Mouse (Mus musculus) C2C12 (cell line): Measurements from ENCODE around the gene Hist1h3i. TPM values are rescaled to one million over a fixed set of nuclear protein-coding genes. Genes with fewer than 3 reads are reported as not detected.
"Not testable (repeated sequence)": the region's sequence is repeated elsewhere in the genome, so short reads cannot be mapped to it uniquely, and the experiment has no call there.

Experiments
- H3K27me3 ChIP-seq: one replicate; pipeline ENCODE4 v1.6.1; 2011; ENCODE audit not compliant: control insufficient read depth, insufficient read depth, insufficient read length
- H3K36me3 ChIP-seq: one replicate; pipeline ENCODE4 v1.6.1; 2011; ENCODE audit not compliant: control insufficient read depth, insufficient read depth
- H3K4me3 ChIP-seq: one replicate; pipeline ENCODE4 v1.5.1; 2011; ENCODE audit warnings: mild to moderate bottlenecking, control low read depth; ENCODE audit not compliant: poor library complexity, insufficient read depth, severe bottlenecking
- H3K79me2 ChIP-seq: one replicate; pipeline ENCODE4 v1.6.1; 2011; ENCODE audit not compliant: control insufficient read depth, insufficient read depth
- H3K79me3 ChIP-seq: one replicate; pipeline ENCODE4 v1.6.1; 2011; ENCODE audit warnings: low read depth, control low read depth
- H3ac ChIP-seq: one replicate; pipeline ENCODE3; 2011; ENCODE audit warnings: low read depth; ENCODE audit not compliant: control insufficient read depth, insufficient read length
- CEBPB ChIP-seq: IDR thresholded peaks from one replicate; pipeline ENCODE4 v1.6.1; 2011; ENCODE audit warnings: low read depth, mild to moderate bottlenecking, control low read depth, moderate library complexity
- CTCF ChIP-seq: IDR thresholded peaks from one replicate; pipeline ENCODE4 v1.5.1; 2011; ENCODE audit not compliant: control insufficient read depth, insufficient read depth, insufficient read length
- FOSL1 ChIP-seq: IDR thresholded peaks from one replicate; pipeline ENCODE4 v1.8.0; 2011; ENCODE audit warnings: mild to moderate bottlenecking, low read length; ENCODE audit not compliant: poor library complexity, insufficient read depth, severe bottlenecking
- MAX ChIP-seq: IDR thresholded peaks from one replicate; pipeline ENCODE4 v1.6.1; 2011; ENCODE audit warnings: mild to moderate bottlenecking, control low read depth
- MYOD1 ChIP-seq: IDR thresholded peaks from one replicate; pipeline ENCODE4 v1.6.1; 2011; ENCODE audit warnings: low read depth; ENCODE audit not compliant: control insufficient read depth, insufficient read length
- MYOG ChIP-seq: IDR thresholded peaks from one replicate; pipeline ENCODE4 v1.6.1; 2011; ENCODE audit not compliant: control insufficient read depth, insufficient read length; ENCODE audit errors: extremely low read depth
- USF1 ChIP-seq: IDR thresholded peaks from one replicate; pipeline ENCODE4 v1.6.1; 2011; ENCODE audit warnings: low read depth, mild to moderate bottlenecking, control low read depth, moderate library complexity
- polyA plus RNA-seq: library from polyadenylated mRNA; unstranded; fragments of >200 nt; fragmentation: generic; extraction: Trizol; gene quantifications from one replicate; pipeline ENCODE4 v1.2.1, GENCODE M21; 2012; ENCODE audit warnings: missing spikeins

The Hist1h3i gene
- polyA plus RNA-seq, 1 experiment = 9.4 TPM

DNA sequence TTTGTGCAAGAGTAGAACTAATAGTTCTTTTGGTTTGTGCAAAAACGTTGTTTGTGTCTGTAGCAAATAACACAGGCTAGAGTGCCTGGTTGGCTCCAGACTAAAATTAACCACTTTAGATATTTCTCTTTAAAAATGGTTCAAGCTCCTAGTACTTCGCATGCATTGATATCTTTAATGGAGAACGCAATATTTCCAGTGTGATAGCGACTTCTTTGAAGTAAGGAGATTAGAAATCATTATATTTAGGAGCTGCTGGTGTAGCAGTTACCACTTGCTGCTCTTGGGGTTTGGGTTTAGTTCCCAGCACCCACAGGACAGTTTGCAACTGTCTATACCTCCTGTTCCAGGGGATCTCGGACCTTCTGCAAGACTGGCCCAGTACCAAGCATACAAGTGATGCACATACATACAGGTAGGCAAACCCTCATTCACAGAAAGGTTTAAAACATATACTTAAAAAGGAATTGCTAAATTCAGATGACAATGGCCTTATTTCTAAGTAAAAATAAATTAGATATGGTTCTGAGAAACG, 2.1 kb downstream of the Hist1h3i start:
- Histone ChIP-seq H3K79me2 (no peaks in the 10 kb centered on the region), H3K79me3 (no peaks in the 10 kb centered on the region), H3K27me3 (no peaks in the 10 kb centered on the region), H3K36me3 (no peaks in the 10 kb centered on the region), H3ac (no peak overlapping the region), H3K4me3 (no peak overlapping the region)
- no peak for TF ChIP-seq CEBPB
- no peak for TF ChIP-seq CTCF
- TF ChIP-seq USF1 = no peak
- no peak for TF ChIP-seq MAX
- no peak for TF ChIP-seq FOSL1
- no peak for TF ChIP-seq MYOD1
- TF ChIP-seq MYOG = no peak

DNA sequence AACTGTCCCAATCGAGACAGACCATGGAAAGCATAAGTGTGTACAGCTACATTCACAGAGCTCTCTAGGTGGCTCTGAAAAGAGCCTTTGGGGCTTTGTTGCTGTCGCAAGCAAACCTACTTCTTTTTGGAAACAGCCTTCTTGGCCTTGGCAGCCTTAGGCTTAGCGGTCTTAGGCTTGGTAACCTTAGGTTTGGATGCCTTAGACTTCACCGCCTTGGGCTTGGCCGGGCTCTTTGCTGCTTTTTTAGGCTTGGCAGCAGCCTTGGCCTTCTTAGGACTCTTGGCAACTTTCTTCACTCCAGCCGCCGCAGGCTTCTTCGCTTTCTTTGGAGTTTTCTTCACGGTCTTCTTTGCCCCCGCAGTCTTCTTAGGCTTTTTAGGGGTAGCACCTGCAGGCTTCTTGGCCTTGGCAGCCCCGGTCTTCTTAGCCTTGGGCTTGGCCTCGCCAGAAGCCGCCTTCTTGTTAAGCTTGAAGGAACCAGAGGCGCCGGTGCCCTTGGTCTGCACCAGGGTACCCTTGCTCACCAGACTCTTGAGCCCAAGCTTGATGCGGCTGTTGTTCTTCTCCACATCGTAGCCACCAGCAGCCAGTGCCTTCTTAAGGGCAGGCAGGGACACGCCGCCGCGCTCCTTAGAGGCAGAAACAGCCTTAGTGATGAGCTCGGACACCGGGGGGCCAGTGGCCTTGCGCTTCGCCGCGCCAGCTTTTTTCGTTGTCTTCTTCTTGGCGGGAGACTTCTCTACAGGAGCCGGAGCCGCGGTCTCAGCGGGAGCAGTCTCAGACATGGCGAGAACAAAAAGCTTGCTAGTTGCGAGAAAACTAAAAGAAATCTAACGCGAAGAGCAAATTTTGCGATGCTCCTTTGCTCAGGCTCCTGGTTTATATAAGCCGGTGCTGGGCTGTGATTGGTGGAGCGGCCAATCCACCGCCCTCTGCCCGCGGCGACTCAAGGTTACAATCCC, 3.1 kb downstream of the Hist1h3i start, which contains the start of gene Hist1h1b:
TSS of gene Hist1h1b (minus strand) at position 859 of the 965 bp plus-strand sequence.
- H3K27me3 ChIP-seq = no peaks in the 10 kb centered on the region
- H3K79me3 ChIP-seq = no peaks in the 10 kb centered on the region
- peak; percentile 94 for TF ChIP-seq MYOG
- TF ChIP-seq MYOD1 = no peak
- H3K79me2 ChIP-seq = no peaks in the 10 kb centered on the region
- peak within 1 kb of the TSS; percentile 94 for H3ac ChIP-seq
- peak within 1 kb of the TSS; percentile 43 for H3K4me3 ChIP-seq
- H3K36me3 ChIP-seq = no peaks in the 10 kb centered on the region

DNA sequence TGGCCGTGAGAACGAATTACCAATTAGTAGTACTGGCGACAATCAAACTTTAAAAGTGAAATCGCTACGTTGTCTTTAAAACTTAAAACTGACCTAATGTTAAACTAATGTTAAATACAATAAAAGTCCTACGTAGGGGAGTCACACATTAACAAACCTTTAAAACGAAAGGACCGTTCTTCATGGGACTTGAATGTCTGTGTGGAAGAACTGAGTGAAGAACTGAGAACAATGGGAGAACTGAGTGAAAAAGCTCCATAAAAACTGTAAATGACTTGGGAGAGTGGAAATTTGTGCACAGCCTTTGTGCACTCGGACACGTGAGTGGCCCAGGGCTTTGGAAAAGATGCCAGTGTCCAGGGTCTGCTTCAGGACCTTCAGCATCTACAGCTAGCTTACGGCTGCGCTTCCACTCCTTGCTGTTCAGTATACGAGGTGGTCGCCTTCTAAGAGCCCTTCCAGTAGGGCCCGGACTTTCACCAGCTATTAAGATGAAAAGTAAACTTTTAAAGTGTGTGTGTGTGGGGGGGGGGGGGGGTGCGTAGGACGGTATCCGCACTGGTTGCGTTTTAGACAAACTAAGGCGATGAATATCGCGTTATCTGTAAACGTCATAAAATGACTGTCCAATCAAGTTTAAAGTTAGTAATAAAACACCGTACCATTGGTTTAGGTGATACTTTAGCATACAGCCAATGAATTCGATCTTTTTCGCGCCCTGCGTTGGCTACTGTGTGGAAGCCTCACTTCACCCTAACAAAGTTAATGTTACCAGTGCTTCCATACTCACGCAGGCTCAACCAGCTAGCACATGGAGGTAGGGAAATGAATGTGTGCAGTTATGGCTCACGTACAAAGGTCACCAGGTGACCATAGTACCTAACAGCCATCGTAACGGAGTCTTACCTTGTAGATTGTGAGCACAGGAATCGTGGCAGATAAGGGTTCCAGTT, 4.1 kb downstream of the Hist1h3i start:
- no peaks in the 10 kb centered on the region for H3K36me3 ChIP-seq
- peak overlapping the region; percentile 94 for H3ac ChIP-seq
- TF ChIP-seq MAX (no peak), USF1 (peak; percentile 20), MYOD1 (no peak), MYOG (no peak), CTCF (no peak)
- H3K79me2 ChIP-seq = no peaks in the 10 kb centered on the region
- no peaks in the 10 kb centered on the region for H3K79me3 ChIP-seq
- no peaks in the 10 kb centered on the region for H3K27me3 ChIP-seq
- H3K4me3 ChIP-seq = peak overlapping the region; percentile 43

DNA sequence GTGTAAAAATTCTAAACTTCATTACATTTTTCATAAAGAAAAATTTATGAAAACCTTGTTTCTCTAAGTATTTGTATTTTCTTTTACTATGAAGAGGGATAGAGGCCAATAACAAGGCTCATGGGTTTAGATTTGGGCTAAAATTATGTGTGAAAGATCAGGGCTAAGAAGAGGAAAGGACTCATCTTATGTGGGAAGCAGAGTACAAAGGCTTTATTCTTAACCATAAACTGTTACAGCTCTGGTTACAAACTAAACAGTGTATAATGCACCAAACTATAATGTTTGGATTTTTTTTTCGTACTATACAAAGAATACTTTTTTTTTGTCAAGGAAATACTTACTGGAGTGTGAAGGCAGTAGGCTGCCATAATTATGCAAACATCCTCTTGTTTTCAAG, 27.5 kb downstream of the Hist1h3i start:
- TF ChIP-seq MYOG = no peak
- TF ChIP-seq MAX = no peak
- Histone ChIP-seq H3K4me3 (no peak overlapping the region), H3K27me3 (no peaks in the 10 kb centered on the region), H3K36me3 (no peaks in the 10 kb centered on the region), H3K79me3 (no peaks in the 10 kb centered on the region), H3K79me2 (no peaks in the 10 kb centered on the region), H3ac (no peak overlapping the region)

DNA sequence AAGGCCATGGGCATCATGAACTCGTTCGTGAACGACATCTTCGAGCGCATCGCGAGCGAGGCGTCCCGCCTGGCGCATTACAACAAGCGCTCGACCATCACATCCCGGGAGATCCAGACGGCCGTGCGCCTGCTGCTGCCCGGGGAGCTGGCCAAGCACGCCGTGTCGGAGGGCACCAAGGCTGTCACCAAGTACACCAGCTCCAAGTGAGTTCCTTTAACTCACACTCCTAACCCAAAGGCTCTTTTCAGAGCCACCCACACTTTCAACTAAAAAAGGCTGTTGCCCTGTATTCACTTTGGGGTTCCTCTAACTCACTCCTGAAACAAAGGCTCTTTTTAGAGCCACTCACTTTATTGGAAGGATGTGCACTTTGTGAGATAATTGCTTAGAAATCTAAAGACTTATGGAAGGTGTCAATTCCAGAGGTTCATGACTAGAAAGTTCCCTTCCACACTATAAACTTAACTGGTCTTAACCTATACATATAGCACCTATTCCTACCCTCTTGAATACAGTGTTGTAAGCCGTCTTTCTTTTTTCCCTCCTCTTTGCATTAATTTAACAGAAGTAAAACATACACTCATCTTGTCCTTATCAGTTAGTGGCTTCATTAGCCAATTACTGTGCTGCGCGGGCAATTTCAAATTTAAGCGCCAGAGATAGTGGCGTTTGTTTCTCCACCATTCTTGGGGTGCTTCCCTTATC, 28.7 kb downstream of the Hist1h3i start:
- H3ac ChIP-seq, H3K79me2 ChIP-seq, H3K79me3 ChIP-seq, H3K27me3 ChIP-seq, H3K36me3 ChIP-seq: not testable (repeated sequence)
- H3K4me3 ChIP-seq = peak overlapping the region; percentile 25
